Mouse (Mus musculus) brown adipose tissue, adult 24 weeks (tissue): ENCODE results near the gene Itga1. TPM values are rescaled to one million over a fixed set of nuclear protein-coding genes. Genes with fewer than 3 reads are reported as not detected.

Experiments used
- H3K27ac ChIP-seq: fragments of 200-500 bp; replicated peaks from 2 replicates; pipeline ENCODE4 v1.5.1; 2012; ENCODE audit warnings: low read depth, mild to moderate bottlenecking, low read length
- H3K4me1 ChIP-seq: fragments of 200-500 bp; 2 replicates; pipeline ENCODE4 v1.6.1; 2012; ENCODE audit warnings: low read length, mixed read lengths; ENCODE audit not compliant: control insufficient read depth, insufficient read depth, insufficient read length
- H3K4me3 ChIP-seq: fragments of 200-500 bp; 2 replicates; pipeline ENCODE4 v1.5.1; 2012; ENCODE audit warnings: low read depth, mild to moderate bottlenecking, low read length, moderate library complexity; ENCODE audit not compliant: insufficient read depth
- polyA plus RNA-seq: library from polyadenylated mRNA; stranded (reverse); fragments of >200 nt; gene quantifications from 2 replicates; pipeline ENCODE4 v1.2.4, GENCODE M21; 2012; ENCODE audit not compliant: missing spikeins, insufficient read depth, insufficient read length

The Itga1 gene
- polyA plus RNA-seq: 19.8 and 21.6 TPM in 2 replicates

- Histone ChIP-seq H3K4me1 (peaks cover 9% of the 10 kb centered on the region), H3K27ac (peak within 1 kb of the TSS; percentile 94), H3K4me3 (peak within 1 kb of the TSS; percentile 80)
Observed at GRCm38 (mm10) chr13:115101355-115102191, at the start of gene Itga1, which contains the start of gene Gm49395. Gene Itga1, minus strand, starts transcription at chr13:115101964. Gene Gm49395, minus strand, starts transcription at chr13:115101921.

- Histone ChIP-seq H3K4me1 (peaks cover 4% of the 10 kb centered on the region), H3K4me3 (no peak overlapping the region), H3K27ac (peak overlapping the region; percentile 70)
Observed at GRCm38 (mm10) chr13:115150602-115151001, 48.8 kb upstream of the Itga1 start.

- Histone ChIP-seq H3K27ac (peak overlapping the region; percentile 34; the same call in 1 of the 2 replicates), H3K4me3 (no peak overlapping the region), H3K4me1 (peaks cover 4% of the 10 kb centered on the region)
Observed at GRCm38 (mm10) chr13:115149849-115150248, 48.1 kb upstream of the Itga1 start.

- Histone ChIP-seq H3K27ac (no peak overlapping the region), H3K4me1 (no peaks in the 10 kb centered on the region), H3K4me3 (no peak overlapping the region)
Observed at GRCm38 (mm10) chr13:115143575-115143974, 41.8 kb upstream of the Itga1 start.

- Histone ChIP-seq H3K4me1 (no peaks in the 10 kb centered on the region), H3K4me3 (no peak overlapping the region), H3K27ac (no peak overlapping the region)
Observed at GRCm38 (mm10) chr13:115142066-115142465, 40.3 kb upstream of the Itga1 start.

- H3K4me1 ChIP-seq: peaks cover 6% of the 10 kb centered on the region
- H3K4me3 ChIP-seq: no peak overlapping the region
- H3K27ac ChIP-seq: no peak overlapping the region
Observed at GRCm38 (mm10) chr13:115138513-115138912, 36.7 kb upstream of the Itga1 start.

- H3K27ac ChIP-seq: peak overlapping the region; percentile 58
- peaks cover 9% of the 10 kb centered on the region for H3K4me1 ChIP-seq
- H3K4me3 ChIP-seq: no peak overlapping the region; the same call in 1 of the 2 replicates
Observed at GRCm38 (mm10) chr13:115136761-115137160, 35.0 kb upstream of the Itga1 start.

- Histone ChIP-seq H3K27ac (peak overlapping the region; percentile 83), H3K4me1 (peaks cover 19% of the 10 kb centered on the region), H3K4me3 (no peak overlapping the region)
Observed at GRCm38 (mm10) chr13:115132435-115132834, 30.7 kb upstream of the Itga1 start.

GRCm38 (mm10) chr13:115131381-115131780, 29.6 kb upstream of the Itga1 start:
- H3K4me1 ChIP-seq: peaks cover 19% of the 10 kb centered on the region
- no peak overlapping the region for H3K4me3 ChIP-seq
- peak overlapping the region; percentile 66 for H3K27ac ChIP-seq

- no peak overlapping the region for H3K4me3 ChIP-seq
- H3K4me1 ChIP-seq: peaks cover 15% of the 10 kb centered on the region; the same call in 1 of the 2 replicates
- H3K27ac ChIP-seq: peak overlapping the region; percentile 61
Observed at GRCm38 (mm10) chr13:115130035-115130434, 28.3 kb upstream of the Itga1 start.

GRCm38 (mm10) chr13:115127826-115128225, 26.1 kb upstream of the Itga1 start:
- no peak overlapping the region for H3K27ac ChIP-seq

GRCm38 (mm10) chr13:115126534-115126933, 24.8 kb upstream of the Itga1 start:
- H3K4me1 ChIP-seq: peaks cover 12% of the 10 kb centered on the region; the same call in 1 of the 2 replicates
- no peak overlapping the region for H3K4me3 ChIP-seq
- no peak overlapping the region for H3K27ac ChIP-seq

More at GRCm38 (mm10) chr13:115127826-115128225, 26.1 kb upstream of the Itga1 start:
- H3K4me1 ChIP-seq: peaks cover 15% of the 10 kb centered on the region; the same call in 1 of the 2 replicates
- no peak overlapping the region for H3K4me3 ChIP-seq

- Histone ChIP-seq H3K27ac (no peak overlapping the region), H3K4me3 (no peak overlapping the region), H3K4me1 (peaks cover 6% of the 10 kb centered on the region; the same call in 1 of the 2 replicates)
Observed at GRCm38 (mm10) chr13:115125130-115125529, 23.4 kb upstream of the Itga1 start.

- no peak overlapping the region for H3K4me3 ChIP-seq
- peak overlapping the region; percentile 79 for H3K27ac ChIP-seq
- H3K4me1 ChIP-seq: peaks cover 2% of the 10 kb centered on the region; the same call in 1 of the 2 replicates
Observed at GRCm38 (mm10) chr13:115124521-115124920, 22.8 kb upstream of the Itga1 start.

GRCm38 (mm10) chr13:115118756-115119155, 17.0 kb upstream of the Itga1 start:
- H3K27ac ChIP-seq: peak overlapping the region; percentile 6; the same call in 1 of the 2 replicates

More at GRCm38 (mm10) chr13:115118756-115119155, 17.0 kb upstream of the Itga1 start:
- no peak overlapping the region for H3K4me3 ChIP-seq
- H3K4me1 ChIP-seq: peaks cover 9% of the 10 kb centered on the region; the same call in 1 of the 2 replicates
